Mouse (Mus musculus) myocyte (in vitro differentiated cells): ENCODE measurements around the gene Cenpx.

Experiments used
- E2F4 ChIP-seq: IDR thresholded peaks from one replicate; pipeline ENCODE4 v1.6.1; 2011; ENCODE audit warnings: mild to moderate bottlenecking, control low read depth, moderate library complexity; ENCODE audit not compliant: insufficient read depth
- POLR2A ChIP-seq: IDR thresholded peaks from one replicate; pipeline ENCODE4 v1.6.1; 2011; ENCODE audit warnings: low read depth, mild to moderate bottlenecking, control low read depth, moderate library complexity; ENCODE audit not compliant: insufficient read length
- USF1 ChIP-seq: IDR thresholded peaks from one replicate; pipeline ENCODE4 v1.6.1; 2011; ENCODE audit warnings: low read depth, mild to moderate bottlenecking, control low read depth, moderate library complexity

- no peak for TF ChIP-seq USF1
- TF ChIP-seq POLR2A: no peak
- TF ChIP-seq E2F4: no peak
Measured at GRCm38 (mm10) chr11:120710672-120711071, 2.9 kb downstream of the Cenpx start.
